Mouse (Mus musculus): ENCODE data around the gene Scgb1b30. TPM values are rescaled to one million over a fixed set of nuclear protein-coding genes. Genes with fewer than 3 reads are reported as not detected.

The Scgb1b30 gene
- polyA plus RNA-seq (2017; shearing (Covaris generic)), result not detected

DNA sequence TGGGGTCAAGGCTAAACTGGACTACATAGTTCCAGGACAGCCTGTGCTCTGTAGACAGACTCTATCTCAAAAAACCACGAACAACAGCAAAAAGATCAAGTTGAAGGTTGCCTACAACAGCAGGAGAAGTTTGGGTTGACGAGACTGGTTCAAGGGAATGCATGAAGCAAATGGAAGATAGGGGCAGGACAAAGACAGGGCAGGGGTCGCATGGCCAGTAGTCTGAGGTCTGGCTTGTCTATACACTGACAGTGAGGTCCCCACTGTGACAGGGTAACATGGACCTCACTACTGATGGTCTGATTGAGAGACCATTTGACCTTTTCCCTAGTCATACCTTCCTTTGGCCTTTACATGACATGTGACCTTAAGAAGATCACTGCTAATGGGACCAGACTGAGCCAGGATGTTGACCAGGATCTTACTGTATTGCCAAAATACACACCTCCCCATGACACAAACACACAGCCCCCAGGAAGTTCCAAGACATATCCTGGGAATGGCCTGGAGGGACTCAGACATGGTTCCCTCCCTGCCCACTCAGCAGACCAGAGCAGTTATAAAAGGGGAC is at the start of gene Scgb1b30:
TSS of gene Scgb1b30 (plus strand) at position 521 of the 571 bp plus-strand sequence.

DNA sequence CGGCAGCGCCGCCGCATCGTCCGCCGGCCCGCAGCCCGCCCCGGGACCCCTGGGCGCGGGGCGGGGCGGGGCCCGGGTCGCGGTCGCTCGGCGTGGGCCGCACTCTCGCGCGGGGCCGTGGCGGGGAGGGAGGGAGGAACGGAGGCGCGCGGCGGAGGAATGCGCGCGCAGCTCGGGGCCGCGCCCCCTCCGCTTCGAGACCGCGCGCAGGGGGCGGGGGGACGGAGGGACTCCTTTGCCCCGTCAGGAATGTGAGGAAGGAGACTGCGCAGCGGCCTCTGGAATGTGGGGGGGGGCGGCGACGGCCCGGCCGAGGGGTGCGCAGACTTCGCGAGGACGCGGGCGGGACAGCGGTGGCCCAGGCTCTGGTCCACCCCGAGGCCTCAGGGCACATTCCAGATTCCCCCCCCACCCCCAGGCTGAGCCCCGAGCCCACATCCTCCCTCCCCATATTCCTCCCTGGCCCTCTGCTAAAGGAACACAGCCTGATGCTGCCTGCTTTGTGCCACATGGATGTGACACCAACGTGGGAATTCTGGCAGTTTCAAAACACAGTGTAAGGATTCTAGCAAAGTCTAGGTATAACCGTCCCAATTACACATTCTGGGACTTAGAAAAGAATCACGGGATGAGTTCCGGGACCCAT is 38.0 kb downstream of the Scgb1b30 start, which contains the start of gene Wtip:
TSS of gene Wtip (minus strand) at position 152 of the 646 bp plus-strand sequence.

Other genes with a start within 250 kb of the Scgb1b30 start
- not detected for gene Scgb2b26, start 150.4 kb upstream of the Scgb1b30 start, polyA plus RNA-seq (2017; shearing (Covaris generic))
- not detected for gene Scgb2b27, start 81.5 kb upstream of the Scgb1b30 start, polyA plus RNA-seq (2017; shearing (Covaris generic))
- gene Scgb1b27, start 73.9 kb upstream of the Scgb1b30 start, polyA plus RNA-seq (2017; shearing (Covaris generic)), result not detected
- not detected for gene Wtip, start 37.8 kb downstream of the Scgb1b30 start, polyA plus RNA-seq (2017; shearing (Covaris generic))
- 145 TPM for gene Uba2, start 74.2 kb downstream of the Scgb1b30 start, polyA plus RNA-seq (2017; shearing (Covaris generic))
- gene Pdcd2l, start 101.2 kb downstream of the Scgb1b30 start, polyA plus RNA-seq (2017; shearing (Covaris generic)), result 51.7 TPM
- 266 TPM for gene Gpi1, start 134.9 kb downstream of the Scgb1b30 start, polyA plus RNA-seq (2017; shearing (Covaris generic))
- 0.95 TPM for gene Gm6096, start 155.6 kb downstream of the Scgb1b30 start, polyA plus RNA-seq (2017; shearing (Covaris generic))
- 27.3 TPM for gene 4931406P16Rik, start 218.1 kb downstream of the Scgb1b30 start, polyA plus RNA-seq (2017; shearing (Covaris generic))

Data from CD4-positive, CD25-positive, alpha-beta regulatory T cell (primary cell).